Mouse (Mus musculus): ENCODE data around the gene Arglu1. TPM values are rescaled to one million over a fixed set of nuclear protein-coding genes. Genes with fewer than 3 reads are reported as not detected.

Gene Arglu1
- total RNA-seq (2023) = 10 to 100 TPM; 56.5 to 64.4 TPM

GRCm38 (mm10) chr8:8690146-8691092 is at the start of gene Arglu1:
Arglu1 (minus strand) TSS chr8:8690521.

GRCm38 (mm10) chr8:8661103-8661758 is 29.1 kb downstream of the Arglu1 start, which contains the start of gene Efnb2:
Efnb2 (minus strand) TSS chr8:8661242.

Other genes with a start within 250 kb of the Arglu1 start
- 10 to 100 TPM in 1 of 2 experiments, 1 to 10 TPM in 1; 7.3 to 10.2 TPM for gene Efnb2, start 29.3 kb downstream of the Arglu1 start, total RNA-seq (2023)